Mouse (Mus musculus) stomach, embryonic 14.5 days (tissue): ENCODE measurements around the gene Fam173b. TPM values are rescaled to one million over a fixed set of nuclear protein-coding genes. Genes with fewer than 3 reads are reported as not detected.
"Not testable (repeated sequence)": the region's sequence is repeated elsewhere in the genome, so short reads cannot be mapped to it uniquely, and the experiment has no call there.

Source experiments
- ATAC-seq: fragments of 200-750 bp; cut with Nextera tagmentation; 2 replicates; pipeline ENCODE4 v1.8.0; 2017; ENCODE audit warnings: low read depth, moderate TSS enrichment; ENCODE audit not compliant: insufficient number of reproducible peaks, insufficient read depth, low FRiP score
- H3K27ac ChIP-seq: fragments of 300-500 bp; sonication (generic); 2 replicates; pipeline ENCODE4 v1.5.1; 2014; ENCODE audit warnings: mild to moderate bottlenecking, low read length, moderate library complexity, mixed read lengths
- H3K27me3 ChIP-seq: fragments of 300-500 bp; sonication (generic); 2 replicates; pipeline ENCODE4 v1.6.1; 2014; ENCODE audit warnings: low read length, control low read depth, mixed read lengths; ENCODE audit not compliant: control insufficient read depth, insufficient read depth
- H3K36me3 ChIP-seq: fragments of 300-500 bp; sonication (generic); 2 replicates; pipeline ENCODE4 v1.6.1; 2014; ENCODE audit warnings: mild to moderate bottlenecking, control low read depth, low read length, moderate library complexity, mixed read lengths; ENCODE audit not compliant: control insufficient read depth, insufficient read depth
- H3K4me1 ChIP-seq: fragments of 300-500 bp; sonication (generic); 2 replicates; pipeline ENCODE4 v1.6.1; 2014; ENCODE audit warnings: low read length, control low read depth, mixed read lengths; ENCODE audit not compliant: control insufficient read depth, insufficient read depth
- H3K4me2 ChIP-seq: fragments of 300-500 bp; sonication (generic); replicated peaks from 2 replicates; pipeline ENCODE4 v1.6.1; 2014; ENCODE audit warnings: low read depth, low read length, control low read depth
- H3K4me3 ChIP-seq: fragments of 300-500 bp; sonication (generic); 2 replicates; pipeline ENCODE4 v1.5.1; 2014; ENCODE audit warnings: low read depth, low read length, control low read depth
- H3K9ac ChIP-seq: fragments of 300-500 bp; sonication (generic); replicated peaks from 2 replicates; pipeline ENCODE4 v1.6.1; 2014; ENCODE audit warnings: low read depth, mild to moderate bottlenecking, control low read depth, low read length, moderate library complexity, mixed read lengths
- H3K9me3 ChIP-seq: fragments of 300-500 bp; sonication (generic); 2 replicates; pipeline ENCODE4 v1.6.1; 2016; ENCODE audit warnings: low read depth, low read length, control low read depth; ENCODE audit not compliant: control insufficient read depth
- WGBS: fragments of 180-500 bp; shearing (Covaris S2); extraction: QIAGEN DNeasy Blood & Tissue Kit; methylation state at CpG from one replicate; pipeline ENCODE4 v1.1.7; 2014; 5-methylcytosine and 5-hydroxymethylcytosine counted together
- polyA plus RNA-seq: library from polyadenylated mRNA; unstranded; fragments of >200 nt; fragmentation: Nextera tagmentation; extraction: Ambion mirVana; gene quantifications from 2 replicates; pipeline ENCODE4 v1.2.1, GENCODE M21; 2014

Fam173b gene
- polyA plus RNA-seq, 1 experiment from 2014 or later: 12.1 TPM

DNA sequence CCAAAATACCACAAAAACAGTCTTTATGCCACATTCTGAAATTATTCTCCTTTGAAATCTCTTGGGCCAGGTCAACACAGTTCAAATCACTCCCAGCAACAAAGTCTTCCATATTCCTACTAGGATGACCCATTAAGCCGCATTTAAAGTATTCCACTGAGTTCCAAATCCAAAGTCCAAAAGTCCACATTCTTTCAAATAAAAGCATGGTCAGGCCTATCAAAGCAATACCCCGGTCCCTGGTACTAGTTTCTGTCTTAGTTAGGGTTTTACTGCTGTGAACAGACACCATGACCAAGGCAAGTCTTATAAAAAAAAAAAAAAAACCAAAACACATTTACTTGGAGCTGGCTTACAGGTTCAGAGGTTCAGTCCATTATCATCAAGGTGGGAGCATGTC is 20.6 kb upstream of the Fam173b start:
- not testable (repeated sequence) for H3K4me1 ChIP-seq, H3K9me3 ChIP-seq, H3K4me3 ChIP-seq, H3K9ac ChIP-seq, H3K4me2 ChIP-seq, H3K36me3 ChIP-seq, ATAC-seq, H3K27me3 ChIP-seq, H3K27ac ChIP-seq
- WGBS: 94% methylated on average over 2 of the region's 2 CpGs

DNA sequence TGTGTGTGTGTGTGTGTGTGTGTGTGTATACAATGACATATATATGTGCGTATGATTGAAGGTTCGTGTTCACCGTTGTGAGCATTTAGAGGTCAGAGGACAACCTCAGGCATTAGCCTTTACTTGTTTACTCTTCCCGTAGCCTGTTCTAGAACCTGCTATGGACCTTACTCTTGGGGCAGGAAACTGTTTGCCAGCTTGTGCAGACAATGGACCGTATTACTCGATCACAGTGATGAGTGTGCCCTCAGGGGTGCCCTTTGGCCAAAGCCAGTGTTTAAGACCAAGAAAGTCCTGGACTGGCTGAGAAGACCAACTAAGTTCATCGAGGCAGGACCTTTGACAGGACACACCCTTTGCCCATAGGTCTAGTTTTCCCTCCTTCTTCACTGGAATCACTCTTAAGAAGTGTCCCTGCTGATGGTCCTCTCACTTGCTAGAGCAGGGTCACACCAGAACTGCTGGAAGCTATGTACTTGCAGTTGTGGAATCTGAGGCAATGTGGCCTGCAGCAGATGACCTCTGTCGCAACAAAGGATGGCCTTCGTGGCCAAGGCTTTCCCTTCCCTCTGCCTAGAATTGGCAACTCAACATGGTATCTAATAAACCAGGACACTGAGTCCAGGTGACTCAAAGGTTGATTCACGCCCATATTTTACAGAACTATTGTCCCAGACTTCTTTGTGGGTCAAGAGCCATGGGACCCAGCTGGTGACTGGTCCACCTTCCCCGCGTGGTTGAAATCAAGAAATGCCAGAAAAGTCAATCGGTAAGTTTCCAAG is 18.2 kb upstream of the Fam173b start:
- Histone ChIP-seq H3K9me3 (no peaks in the 10 kb centered on the region), H3K4me2 (no peak overlapping the region), H3K36me3 (no peaks in the 10 kb centered on the region), H3K9ac (no peak overlapping the region), H3K27me3 (no peaks in the 10 kb centered on the region), H3K27ac (no peak overlapping the region), H3K4me1 (no peaks in the 10 kb centered on the region), H3K4me3 (no peak overlapping the region)
- no peak for ATAC-seq
- 87% methylated on average over 13 of the region's 13 CpGs for WGBS

DNA sequence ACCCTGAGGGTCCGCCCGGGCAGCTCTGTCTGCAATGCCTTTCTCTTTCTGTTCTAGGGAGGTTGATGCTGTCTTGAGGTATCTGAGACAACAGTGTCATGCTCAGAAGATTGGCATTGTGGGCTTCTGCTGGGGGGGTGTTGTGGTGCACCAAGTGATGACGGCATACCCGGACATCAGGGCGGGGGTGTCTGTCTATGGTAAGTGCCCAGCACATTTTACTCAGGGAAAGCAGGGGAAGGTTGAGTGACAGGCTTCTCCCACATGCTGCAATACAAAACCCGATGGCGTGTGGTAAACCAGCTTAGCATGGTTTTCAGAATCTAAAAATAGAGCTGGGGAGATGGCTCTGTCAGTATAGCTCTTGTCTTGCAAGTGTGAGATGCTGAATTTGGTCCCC is 16.4 kb upstream of the Fam173b start:
- H3K9me3 ChIP-seq: no peaks in the 10 kb centered on the region
- 87% methylated on average over 7 of the region's 7 CpGs for WGBS

DNA sequence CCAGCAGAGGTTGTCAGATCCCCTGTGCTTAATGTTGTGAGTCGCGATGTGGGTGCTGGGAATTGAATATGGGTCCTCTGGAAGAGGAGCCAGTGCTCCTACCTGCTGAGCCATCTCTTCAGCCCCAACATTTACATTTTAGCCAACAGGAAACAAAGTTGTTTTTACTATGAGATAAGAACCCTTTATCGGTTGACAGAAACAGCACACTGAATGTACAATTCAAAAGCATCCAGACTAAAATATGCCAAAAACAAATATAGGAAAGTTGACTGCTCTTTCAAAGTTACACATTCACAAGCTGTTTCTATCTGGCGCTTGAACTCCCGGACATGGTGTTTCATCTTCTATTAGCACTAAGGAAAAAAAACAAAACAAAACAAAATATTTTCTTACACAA is 15.6 kb upstream of the Fam173b start:
- H3K27ac ChIP-seq: no peak overlapping the region
- WGBS: 76% methylated on average over 5 of the region's 5 CpGs
- peaks cover 17% of the 10 kb centered on the region for H3K36me3 ChIP-seq
- H3K9ac ChIP-seq: no peak overlapping the region
- H3K4me1 ChIP-seq: no peaks in the 10 kb centered on the region
- no peaks in the 10 kb centered on the region for H3K27me3 ChIP-seq
- H3K4me3 ChIP-seq: no peak overlapping the region
- no peak for ATAC-seq
- no peaks in the 10 kb centered on the region for H3K9me3 ChIP-seq
- no peak overlapping the region for H3K4me2 ChIP-seq

More for the DNA sequence above, 16.4 kb upstream of the Fam173b start:
- no peak overlapping the region for H3K27ac ChIP-seq
- no peak overlapping the region for H3K4me2 ChIP-seq
- H3K4me3 ChIP-seq: no peak overlapping the region
- peaks cover 8% of the 10 kb centered on the region for H3K36me3 ChIP-seq
- H3K9ac ChIP-seq: no peak overlapping the region
- no peak for ATAC-seq
- no peaks in the 10 kb centered on the region for H3K27me3 ChIP-seq
- no peaks in the 10 kb centered on the region for H3K4me1 ChIP-seq

DNA sequence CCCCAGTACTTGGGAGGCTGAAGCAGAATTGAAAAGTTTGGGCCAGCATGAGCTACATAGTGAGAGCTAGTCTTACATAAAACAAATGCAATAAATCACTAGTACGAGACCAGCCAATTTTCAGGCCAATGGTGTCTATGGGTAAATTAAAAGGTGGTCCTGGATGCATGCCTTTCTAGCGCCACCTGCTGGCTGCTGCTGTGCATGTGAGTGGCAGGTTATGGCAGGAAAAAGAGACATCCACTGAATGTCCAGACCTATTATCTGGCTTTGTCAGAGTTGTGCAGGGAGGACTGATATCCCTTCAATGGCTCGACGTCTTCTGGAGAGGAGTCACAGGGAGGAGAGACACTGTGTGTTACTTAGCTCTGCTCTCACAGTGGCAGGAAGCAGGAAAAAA is 15.1 kb upstream of the Fam173b start:
- Histone ChIP-seq H3K4me1 (no peaks in the 10 kb centered on the region), H3K27me3 (no peaks in the 10 kb centered on the region), H3K27ac (no peak overlapping the region), H3K4me3 (no peak overlapping the region), H3K9me3 (no peaks in the 10 kb centered on the region), H3K36me3 (peaks cover 21% of the 10 kb centered on the region), H3K9ac (no peak overlapping the region), H3K4me2 (no peak overlapping the region)
- ATAC-seq: 0 out of 2 replicates have a peak, but pooled peaks have one; percentile 19
- 2% methylated on average over 4 of the region's 4 CpGs for WGBS

DNA sequence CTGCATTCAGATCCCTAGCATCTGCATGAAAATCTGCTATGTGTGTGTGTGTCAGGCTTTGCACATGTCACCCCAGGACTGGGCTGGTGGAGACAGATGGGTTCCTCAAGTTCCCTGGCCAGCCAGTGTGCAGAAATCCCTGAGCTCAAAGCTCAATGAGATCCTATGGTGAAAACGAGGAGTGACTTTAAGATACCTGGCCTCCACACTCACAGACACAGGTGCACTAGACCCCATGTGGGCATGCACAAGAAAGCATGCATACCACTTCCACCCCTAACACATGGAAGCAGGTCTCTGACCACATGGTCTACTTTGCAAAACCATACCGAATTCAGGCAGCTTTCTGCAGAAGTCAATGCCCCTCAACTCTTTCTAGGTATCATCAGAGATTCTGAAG is 13.9 kb upstream of the Fam173b start:
- H3K27me3 ChIP-seq: no peaks in the 10 kb centered on the region
- 74% methylated on average over 2 of the region's 2 CpGs for WGBS
- no peak for ATAC-seq

DNA sequence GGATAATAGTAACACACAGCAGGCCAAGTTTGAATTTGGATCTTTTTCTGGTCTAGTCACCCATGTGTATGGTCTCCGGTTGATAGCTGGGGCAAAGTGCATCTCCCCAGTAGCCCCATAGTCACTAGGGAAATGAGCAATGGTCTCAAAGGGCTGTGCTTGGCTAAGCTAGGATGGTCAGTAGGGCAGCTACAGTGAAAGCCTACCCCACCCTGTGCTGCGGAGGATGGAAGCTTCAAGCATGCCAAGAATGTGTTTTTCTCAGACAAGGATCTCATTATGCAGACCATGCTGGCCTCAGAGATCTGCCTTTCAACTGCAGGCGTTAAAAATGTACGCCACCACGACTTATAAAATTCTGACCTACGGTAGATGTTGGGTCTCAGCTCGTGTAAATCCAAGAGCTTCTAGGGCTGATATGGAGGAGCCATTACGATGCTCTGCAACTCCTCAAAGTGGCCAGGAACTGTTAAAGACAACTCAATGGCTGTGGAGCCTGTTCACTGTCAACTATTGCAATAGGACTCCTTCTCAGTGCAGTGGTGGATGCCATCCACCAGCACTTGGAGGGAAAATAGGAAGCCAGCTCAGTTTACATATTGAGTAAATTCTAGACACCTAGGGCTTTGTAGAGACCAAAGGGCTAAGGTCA is 12.5 kb upstream of the Fam173b start:
- Histone ChIP-seq H3K9me3 (no peaks in the 10 kb centered on the region), H3K27ac (no peak overlapping the region; the same call in 1 of the 2 replicates), H3K4me2 (no peak overlapping the region), H3K27me3 (no peaks in the 10 kb centered on the region), H3K36me3 (peaks cover 47% of the 10 kb centered on the region), H3K9ac (no peak overlapping the region), H3K4me1 (no peaks in the 10 kb centered on the region), H3K4me3 (no peak overlapping the region)
- no peak for ATAC-seq
- 50% methylated on average over 8 of the region's 8 CpGs for WGBS

More for the DNA sequence above, 13.9 kb upstream of the Fam173b start:
- no peak overlapping the region for H3K4me2 ChIP-seq
- no peak overlapping the region for H3K9ac ChIP-seq
- no peaks in the 10 kb centered on the region for H3K9me3 ChIP-seq
- H3K27ac ChIP-seq: no peak overlapping the region
- peaks cover 33% of the 10 kb centered on the region for H3K36me3 ChIP-seq
- H3K4me1 ChIP-seq: no peaks in the 10 kb centered on the region
- H3K4me3 ChIP-seq: no peak overlapping the region

DNA sequence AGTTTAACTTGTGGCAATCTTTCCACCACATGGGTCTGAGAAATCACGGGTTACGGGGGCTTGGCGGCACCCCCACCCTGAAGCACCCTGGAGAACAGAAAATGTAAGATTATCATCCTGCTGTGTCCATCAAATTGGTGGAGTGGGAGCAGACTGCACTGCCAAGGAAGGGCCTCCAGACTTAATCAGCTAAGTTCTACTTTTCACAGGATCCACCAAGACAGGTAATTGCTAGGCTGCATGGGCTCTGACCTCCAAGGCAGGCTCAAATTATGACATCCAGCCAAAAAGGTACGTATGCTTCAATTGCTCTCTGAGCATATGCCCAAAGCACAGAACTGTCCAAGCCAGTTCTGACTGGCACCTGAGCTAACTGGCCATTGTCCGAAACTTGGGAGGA is 11.5 kb upstream of the Fam173b start:
- peaks cover 57% of the 10 kb centered on the region for H3K36me3 ChIP-seq
- 88% methylated on average over 5 of the region's 5 CpGs for WGBS

More for the DNA sequence above, 11.5 kb upstream of the Fam173b start:
- Histone ChIP-seq H3K27me3 (no peaks in the 10 kb centered on the region), H3K4me2 (no peak overlapping the region), H3K27ac (no peak overlapping the region), H3K9me3 (no peaks in the 10 kb centered on the region), H3K9ac (no peak overlapping the region), H3K4me3 (no peak overlapping the region), H3K4me1 (no peaks in the 10 kb centered on the region)
- ATAC-seq: no peak
